Mouse (Mus musculus) erythroblast, embryonic 14.5 days (primary cell): ENCODE data around the gene Gls.

Experiments used
- GATA1 ChIP-seq: IDR thresholded peaks from 2 replicates; pipeline ENCODE4 v1.6.1; 2012; ENCODE audit warnings: low read length, inconsistent platforms, mixed read lengths
- TAL1 ChIP-seq: IDR thresholded peaks from 3 replicates; pipeline ENCODE4 v1.6.1; 2012; ENCODE audit warnings: low read length, inconsistent platforms, mixed read lengths

DNA sequence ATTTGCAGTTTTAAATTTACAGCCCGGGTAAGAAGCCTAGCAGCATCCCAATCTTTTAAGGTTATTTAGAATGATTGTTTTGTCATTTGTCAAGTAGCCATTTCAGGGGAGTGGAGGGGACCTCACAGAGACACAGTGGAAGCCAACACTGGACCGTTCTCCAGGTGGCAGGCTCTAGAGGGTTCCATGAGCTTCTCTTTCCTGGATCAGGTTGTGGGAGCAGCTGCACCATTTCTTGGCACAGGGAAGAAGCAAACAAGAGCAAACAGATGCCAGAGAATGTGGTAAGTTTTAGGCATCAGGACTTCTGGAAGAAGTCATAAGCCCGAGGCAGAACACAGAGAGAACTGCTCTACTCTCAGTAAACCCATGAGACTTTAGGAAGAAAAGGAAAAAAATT lies 116.6 kb downstream of the Gls start:
- TF ChIP-seq TAL1 (no peak), GATA1 (no peak)
